Mouse (Mus musculus) hindbrain, embryonic 16.5 days (tissue): ENCODE measurements around the gene Slc27a1. TPM values are rescaled to one million over a fixed set of nuclear protein-coding genes. Genes with fewer than 3 reads are reported as not detected.
"Not testable (repeated sequence)": the region's sequence is repeated elsewhere in the genome, so short reads cannot be mapped to it uniquely, and the experiment has no call there.

Experiments used
- ATAC-seq: fragments of 200-750 bp; cut with Nextera tagmentation; 2 replicates; pipeline ENCODE4 v1.8.0; 2017; ENCODE audit warnings: moderate TSS enrichment, moderate library complexity
- H3K27ac ChIP-seq: fragments of 300-500 bp; sonication (generic); 2 replicates; pipeline ENCODE4 v1.5.1; 2014; ENCODE audit warnings: low read depth, mild to moderate bottlenecking, control low read depth, low read length, moderate library complexity
- H3K27me3 ChIP-seq: fragments of 300-500 bp; sonication (generic); replicated peaks from 2 replicates; pipeline ENCODE4 v1.6.1; 2014; ENCODE audit warnings: low read length; ENCODE audit not compliant: control insufficient read depth, insufficient read depth
- H3K36me3 ChIP-seq: fragments of 300-500 bp; sonication (generic); 2 replicates; pipeline ENCODE4 v1.6.1; 2014; ENCODE audit warnings: mild to moderate bottlenecking, low read length, moderate library complexity, mixed read lengths; ENCODE audit not compliant: control insufficient read depth, insufficient read depth
- H3K4me1 ChIP-seq: fragments of 300-500 bp; sonication (generic); 2 replicates; pipeline ENCODE4 v1.6.1; 2014; ENCODE audit warnings: low read depth, low read length; ENCODE audit not compliant: control insufficient read depth, insufficient read depth
- H3K4me2 ChIP-seq: fragments of 300-500 bp; sonication (generic); 2 replicates; pipeline ENCODE4 v1.6.1; 2014; ENCODE audit warnings: mild to moderate bottlenecking, low read length, control low read depth, moderate library complexity
- H3K4me3 ChIP-seq: fragments of 300-500 bp; sonication (generic); 2 replicates; pipeline ENCODE4 v1.5.1; 2014; ENCODE audit warnings: mild to moderate bottlenecking, low read length, control low read depth, moderate library complexity
- H3K9ac ChIP-seq: fragments of 300-500 bp; sonication (generic); 2 replicates; pipeline ENCODE4 v1.6.1; 2014; ENCODE audit warnings: low read depth, mild to moderate bottlenecking, control low read depth, low read length, moderate library complexity
- H3K9me3 ChIP-seq: fragments of 300-500 bp; sonication (generic); 2 replicates; pipeline ENCODE4 v1.6.1; 2014; ENCODE audit warnings: mild to moderate bottlenecking, low read length, moderate library complexity; ENCODE audit not compliant: control insufficient read depth
- WGBS: fragments of 180-500 bp; shearing (Covaris S2); extraction: QIAGEN DNeasy Blood & Tissue Kit; methylation state at CpG from one replicate; pipeline ENCODE4 v1.1.7; 2014; 5-methylcytosine and 5-hydroxymethylcytosine counted together
- polyA plus RNA-seq: library from polyadenylated mRNA; unstranded; fragments of >200 nt; fragmentation: Nextera tagmentation; extraction: Ambion mirVana; gene quantifications from 2 replicates; pipeline ENCODE4 v1.2.1, GENCODE M21; 2015

Gene Slc27a1
- 102 and 107 TPM in 2 replicates for polyA plus RNA-seq

DNA sequence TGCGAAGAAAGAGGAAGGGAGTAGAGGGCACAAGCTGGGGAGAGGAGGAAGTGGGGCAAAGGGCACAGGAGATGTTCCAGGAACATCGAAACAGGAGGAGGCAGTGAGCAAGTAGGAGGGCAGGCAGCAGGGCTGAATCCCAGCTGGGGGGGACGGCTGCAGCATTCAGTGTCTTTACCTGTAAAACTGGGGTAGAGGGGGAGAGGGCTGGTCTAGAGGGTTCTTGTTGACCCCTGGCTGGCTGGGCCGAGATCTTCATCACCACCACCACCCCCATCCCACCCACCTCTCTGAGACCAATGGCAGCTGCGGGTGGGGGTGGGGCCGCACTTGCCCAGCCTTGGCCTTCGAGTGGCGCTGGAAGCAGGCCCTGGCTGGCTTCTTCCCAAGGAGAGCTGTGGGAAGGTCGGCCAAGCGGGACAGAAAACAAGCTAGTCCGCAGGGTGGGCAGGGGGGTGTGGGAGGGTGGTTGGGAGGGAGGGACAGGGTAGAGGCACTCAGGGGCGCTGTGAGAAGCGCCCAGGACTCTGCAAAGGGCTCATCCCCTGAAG, at the start of gene Slc27a1:
Gene Slc27a1 (plus strand): TSS at position 496 of the 551 bp plus-strand sequence.
- Histone ChIP-seq H3K4me2 (peak within 1 kb of the TSS; percentile 69), H3K27me3 (peaks cover 4% of the 10 kb centered on the region; the same call in 1 of the 2 replicates), H3K4me3 (peak within 1 kb of the TSS; percentile 68), H3K4me1 (peaks cover 32% of the 10 kb centered on the region), H3K36me3 (no peaks in the 10 kb centered on the region), H3K9me3 (peaks cover 2% of the 10 kb centered on the region; the same call in 1 of the 2 replicates), H3K9ac (peak within 1 kb of the TSS; percentile 77), H3K27ac (peak within 1 kb of the TSS; percentile 90)
- ATAC-seq, result peak; percentile 13
- WGBS, result 8% methylated on average over 13 of the region's 13 CpGs

DNA sequence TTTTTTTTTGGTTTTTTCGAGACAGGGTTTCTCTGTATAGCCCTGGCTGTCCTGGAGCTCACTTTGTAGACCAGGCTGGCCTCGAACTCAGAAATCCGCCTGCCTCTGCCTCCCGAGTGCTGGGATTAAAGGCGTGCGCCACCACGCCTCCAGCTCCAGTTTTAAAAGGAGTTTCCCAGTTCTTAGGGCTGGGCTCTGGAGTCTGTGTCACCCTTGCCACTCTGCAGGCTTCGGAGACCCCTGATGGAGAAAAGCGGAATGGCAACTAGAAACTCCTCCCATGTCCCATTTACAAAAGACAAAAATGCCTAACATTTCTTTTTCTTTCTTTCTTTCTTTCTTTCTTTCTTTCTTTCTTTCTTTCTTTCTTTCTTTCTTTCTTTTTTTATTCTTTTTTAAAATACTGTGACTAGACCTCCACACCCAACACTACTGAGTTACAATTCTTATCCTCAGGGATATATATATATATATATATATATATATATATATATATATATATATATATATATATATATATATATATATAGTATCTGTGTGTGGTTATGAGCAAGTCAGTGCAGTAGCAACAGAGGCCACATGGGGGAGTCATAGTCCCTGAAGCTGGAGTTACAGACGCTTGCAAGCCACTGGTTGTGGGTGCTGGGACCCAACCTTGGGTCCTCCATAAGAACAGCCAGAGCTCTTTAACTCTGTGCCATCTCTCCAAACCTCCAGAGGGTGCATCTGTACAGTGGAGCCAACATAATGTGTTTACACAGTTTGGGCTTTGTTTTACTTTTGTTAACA, 49.5 kb upstream of the Slc27a1 start:
- H3K4me1 ChIP-seq, H3K27ac ChIP-seq, H3K36me3 ChIP-seq, ATAC-seq, H3K27me3 ChIP-seq, H3K4me2 ChIP-seq, H3K4me3 ChIP-seq, H3K9ac ChIP-seq, H3K9me3 ChIP-seq: not testable (repeated sequence)
- 38% methylated on average over 9 of the region's 10 CpGs for WGBS

DNA sequence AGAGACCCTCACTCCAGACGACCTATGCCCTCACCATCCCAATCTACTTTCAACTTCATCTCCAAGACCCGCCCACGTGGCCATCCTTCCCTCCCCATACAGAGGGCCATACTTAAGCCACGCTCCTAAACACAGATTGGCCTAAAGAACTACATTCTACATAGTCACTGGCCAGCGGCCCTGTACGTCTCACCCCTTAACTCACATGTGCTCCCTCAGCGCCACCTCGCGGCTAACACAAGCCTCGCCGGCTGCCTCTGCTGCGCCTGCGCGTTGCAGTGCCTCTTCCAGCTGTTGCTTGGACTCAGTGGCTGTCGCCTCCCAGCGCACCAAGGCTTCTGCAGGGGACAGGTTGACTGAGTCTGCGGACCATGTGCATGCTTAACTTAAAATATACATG, 47.0 kb upstream of the Slc27a1 start:
- Histone ChIP-seq H3K27me3 (peaks cover 21% of the 10 kb centered on the region), H3K27ac (no peak overlapping the region), H3K4me1 (peaks cover 5% of the 10 kb centered on the region), H3K4me2 (peak overlapping the region; percentile 41), H3K4me3 (no peak overlapping the region), H3K9ac (no peak overlapping the region; the same call in 1 of the 2 replicates), H3K36me3 (no peaks in the 10 kb centered on the region), H3K9me3 (no peaks in the 10 kb centered on the region)
- 3% methylated on average over 17 of the region's 17 CpGs for WGBS
- ATAC-seq, result peak; percentile 88

DNA sequence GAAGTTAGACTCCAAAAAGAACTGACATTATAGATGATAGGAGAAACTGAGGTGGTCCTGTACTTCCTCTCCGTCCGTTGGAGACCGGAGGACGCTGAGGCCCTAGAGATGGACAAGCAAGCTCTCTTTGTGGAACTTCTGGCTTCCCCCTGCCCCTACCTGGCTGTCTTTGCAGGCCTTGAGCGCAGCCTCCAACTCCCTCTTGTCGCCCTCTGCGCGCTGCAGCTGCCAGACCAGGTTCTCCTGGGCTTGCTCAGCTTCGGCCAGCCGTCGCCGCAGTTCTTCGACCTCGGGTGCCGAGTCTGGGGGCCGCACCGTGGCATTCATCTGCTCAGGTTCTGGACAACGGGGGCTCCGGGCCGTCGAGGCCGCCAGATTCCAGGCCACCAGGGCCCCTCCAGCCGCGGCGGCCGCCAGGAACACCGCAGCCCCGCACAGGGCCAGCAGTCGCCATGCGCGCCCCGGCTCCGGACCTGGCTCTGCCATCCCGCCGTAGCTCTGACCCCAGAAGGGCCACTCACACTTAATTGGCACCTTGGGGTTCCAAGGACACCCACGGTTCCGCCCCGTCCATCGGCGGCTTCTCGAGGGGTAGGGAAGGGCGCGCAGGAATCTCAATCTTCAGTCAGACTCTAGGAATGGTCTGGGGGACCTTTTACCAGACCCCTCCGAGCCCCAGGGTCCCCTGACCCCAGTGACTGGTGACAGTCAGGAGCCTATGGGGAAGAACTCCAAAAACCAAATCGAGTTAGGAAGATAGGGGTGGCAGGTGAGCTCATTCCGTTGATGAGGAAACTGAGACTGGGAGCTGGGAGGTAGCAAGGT, 43.2 kb upstream of the Slc27a1 start, which contains the start of gene Ccdc194:
Gene Ccdc194 (minus strand): TSS at position 486 of the 825 bp plus-strand sequence.
- Histone ChIP-seq H3K4me3 (no peak within 1 kb of the TSS; the same call in 1 of the 2 replicates), H3K4me1 (peaks cover 7% of the 10 kb centered on the region), H3K36me3 (no peaks in the 10 kb centered on the region), H3K9me3 (no peaks in the 10 kb centered on the region), H3K4me2 (peak within 1 kb of the TSS; percentile 12; the same call in 1 of the 2 replicates), H3K27me3 (peaks cover 27% of the 10 kb centered on the region), H3K27ac (no peak within 1 kb of the TSS), H3K9ac (peak within 1 kb of the TSS; percentile 38)
- ATAC-seq, result no peak
- 11% methylated on average over 45 of the region's 46 CpGs for WGBS

DNA sequence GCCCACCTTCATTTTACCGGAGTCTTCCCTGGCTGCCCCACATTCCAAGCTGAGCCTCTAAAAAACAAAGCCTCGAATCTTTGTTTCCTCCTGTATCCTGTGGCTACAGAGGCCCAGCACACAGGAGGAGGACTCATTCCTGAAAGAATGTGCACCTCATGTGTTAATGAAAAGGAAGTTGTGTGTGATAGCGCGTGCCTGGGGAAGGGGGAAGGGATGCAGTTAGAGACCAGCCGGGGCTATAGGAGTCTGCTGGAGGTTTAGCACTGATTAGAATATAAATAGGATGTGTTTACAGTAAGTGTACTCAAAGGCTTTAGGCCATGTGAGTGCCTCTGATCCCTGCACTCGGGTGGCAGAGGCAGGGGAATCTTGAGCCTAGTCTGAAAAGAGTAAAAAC, 42.4 kb upstream of the Slc27a1 start:
- Histone ChIP-seq H3K4me1 (peaks cover 7% of the 10 kb centered on the region), H3K36me3 (no peaks in the 10 kb centered on the region), H3K27ac (no peak overlapping the region), H3K4me2 (no peak overlapping the region), H3K27me3 (peaks cover 27% of the 10 kb centered on the region), H3K4me3 (no peak overlapping the region), H3K9ac (no peak overlapping the region), H3K9me3 (no peaks in the 10 kb centered on the region)
- WGBS, result 11% methylated on average over 6 of the region's 6 CpGs
- no peak for ATAC-seq

DNA sequence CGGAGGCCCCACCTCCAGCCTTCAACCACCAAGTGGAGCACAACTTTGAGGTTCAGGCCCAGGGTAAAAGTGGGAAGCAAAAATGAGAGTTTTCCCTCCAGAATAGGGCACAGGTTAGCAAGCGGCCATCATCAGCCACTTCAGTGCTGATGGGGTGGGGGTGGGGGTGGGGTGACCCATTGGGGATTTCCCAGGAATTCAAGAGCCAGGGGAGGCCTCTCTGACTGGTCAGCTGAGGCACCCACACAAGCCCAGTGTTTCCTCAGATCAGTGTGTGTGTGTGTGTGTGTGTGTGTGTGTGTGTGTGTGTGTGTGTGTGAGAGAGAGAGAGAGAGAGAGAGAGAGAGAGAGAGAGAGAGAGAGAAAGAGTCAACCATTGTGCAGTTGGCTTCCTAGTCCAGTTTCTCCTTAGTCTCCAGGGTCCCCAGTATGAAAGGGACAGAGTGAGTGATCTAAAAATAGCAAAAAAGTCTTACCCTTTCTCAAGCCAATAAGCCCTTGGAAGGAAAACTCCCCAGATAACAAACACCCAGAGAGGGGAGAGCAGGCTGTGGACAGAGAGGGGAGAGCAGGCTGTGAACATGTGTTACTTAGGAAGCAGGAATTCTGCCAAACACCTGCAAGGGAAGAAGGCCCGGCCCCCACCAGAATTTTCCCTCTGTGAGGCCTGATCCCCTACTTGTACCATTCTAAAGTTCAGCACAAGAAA, 41.4 kb upstream of the Slc27a1 start:
- Histone ChIP-seq H3K4me1 (peaks cover 3% of the 10 kb centered on the region; the same call in 1 of the 2 replicates), H3K4me3 (no peak overlapping the region), H3K9ac (no peak overlapping the region), H3K9me3 (no peaks in the 10 kb centered on the region), H3K4me2 (no peak overlapping the region), H3K36me3 (no peaks in the 10 kb centered on the region), H3K27me3 (peaks cover 27% of the 10 kb centered on the region), H3K27ac (no peak overlapping the region)
- WGBS, result 45% methylated on average over 3 of the region's 3 CpGs
- ATAC-seq, result no peak

DNA sequence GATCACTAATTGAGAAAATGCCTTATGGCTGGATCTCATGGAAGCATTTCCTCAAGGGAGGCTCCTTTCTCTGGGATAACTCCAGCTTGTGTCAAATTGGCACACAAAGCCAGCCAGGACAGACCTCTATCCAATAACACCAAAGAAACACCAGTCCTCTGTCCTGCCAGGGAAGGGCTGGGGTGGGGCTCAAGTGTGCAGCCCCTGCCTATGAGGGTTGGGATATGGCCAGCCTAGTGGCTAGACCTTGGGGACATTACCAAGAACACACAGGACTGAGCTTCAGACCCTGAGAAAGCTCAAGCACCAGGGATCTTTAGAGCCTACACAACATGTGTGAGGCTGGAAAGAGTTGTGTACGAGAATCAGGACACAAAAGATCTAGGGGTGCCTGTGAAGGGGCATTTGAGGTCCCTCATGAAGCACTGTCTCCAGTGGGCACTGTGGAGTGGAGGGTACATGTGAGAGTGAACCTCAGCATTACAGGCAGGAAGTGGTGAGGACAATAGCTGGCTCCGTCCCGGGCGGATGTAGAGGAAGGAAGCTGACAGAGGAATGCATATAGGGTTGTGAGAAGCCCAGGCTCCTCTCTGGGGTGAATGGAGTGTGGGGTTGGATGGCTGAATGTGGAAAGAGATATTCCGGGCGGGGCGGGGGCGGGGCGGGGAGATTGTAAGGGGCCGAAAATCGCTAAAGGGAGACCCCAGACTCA, 40.2 kb upstream of the Slc27a1 start:
- Histone ChIP-seq H3K9me3 (no peaks in the 10 kb centered on the region), H3K4me3 (no peak overlapping the region), H3K4me2 (no peak overlapping the region), H3K27ac (peak overlapping the region; percentile 21; the same call in 1 of the 2 replicates), H3K36me3 (no peaks in the 10 kb centered on the region), H3K9ac (no peak overlapping the region), H3K4me1 (peaks cover 3% of the 10 kb centered on the region; the same call in 1 of the 2 replicates), H3K27me3 (peaks cover 25% of the 10 kb centered on the region)
- 83% methylated on average over 11 of the region's 11 CpGs for WGBS
- 0 out of 2 replicates have a peak, but pooled peaks have one; percentile 37 for ATAC-seq

DNA sequence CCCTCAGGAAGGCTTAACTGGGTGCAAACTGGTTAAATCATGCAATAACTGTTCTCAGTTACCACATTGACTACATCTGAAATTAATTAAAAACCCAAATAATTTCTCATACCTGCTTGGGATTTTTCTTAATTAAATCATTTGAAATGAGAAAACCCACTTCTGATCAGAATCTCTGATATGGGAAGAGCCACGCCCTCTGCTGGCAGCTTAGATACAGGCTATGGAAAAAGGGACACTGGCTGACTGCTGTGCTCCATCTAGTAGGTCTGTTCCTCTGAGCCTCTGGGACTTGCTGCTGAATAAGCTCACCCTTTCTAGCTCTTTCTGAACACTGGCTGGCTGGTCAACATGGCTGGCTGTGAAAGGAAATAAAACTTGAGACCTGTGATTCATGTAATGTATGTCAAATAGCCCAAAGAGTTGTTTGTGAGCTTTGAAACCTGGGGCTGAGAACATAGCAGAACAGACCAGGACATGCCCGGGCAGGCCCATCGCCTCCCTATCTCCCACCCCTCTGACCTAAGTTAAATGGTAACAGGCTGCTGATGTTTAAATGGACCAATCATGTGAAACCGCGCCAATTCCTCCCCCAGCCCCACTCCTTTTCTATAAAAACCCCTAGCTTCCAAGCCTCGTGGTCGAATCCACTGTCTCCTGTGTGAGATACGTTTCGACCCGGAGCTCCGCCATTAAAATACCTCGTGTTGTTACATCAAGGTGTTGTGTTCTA, 37.8 kb upstream of the Slc27a1 start:
- WGBS, result 62% methylated on average over 4 of the region's 12 CpGs
- peaks cover 12% of the 10 kb centered on the region for H3K27me3 ChIP-seq
- not testable (repeated sequence) for H3K4me1 ChIP-seq, H3K9me3 ChIP-seq, H3K4me3 ChIP-seq, ATAC-seq, H3K4me2 ChIP-seq, H3K36me3 ChIP-seq, H3K27ac ChIP-seq, H3K9ac ChIP-seq
